Mouse (Mus musculus) heart, embryonic 10.5 days (tissue): Measurements from ENCODE around the gene Cd68. TPM values are rescaled to one million over a fixed set of nuclear protein-coding genes. Genes with fewer than 3 reads are reported as not detected.
"Not testable (repeated sequence)": the region's sequence is repeated elsewhere in the genome, so short reads cannot be mapped to it uniquely, and the experiment has no call there.

Source experiments
- DNase-seq: peaks from one replicate; pipeline ENCODE4 v3.0.0-alpha.2; 2017; ENCODE audit warnings: low spot score
- H3K27ac ChIP-seq: fragments of 300-500 bp; sonication (generic); 2 replicates; pipeline ENCODE4 v1.5.1; 2016; ENCODE audit warnings: mild to moderate bottlenecking
- H3K27me3 ChIP-seq: fragments of 300-500 bp; sonication (generic); 2 replicates; pipeline ENCODE4 v1.6.1; 2016; ENCODE audit warnings: mild to moderate bottlenecking; ENCODE audit not compliant: poor library complexity, insufficient read depth, severe bottlenecking
- H3K36me3 ChIP-seq: fragments of 300-500 bp; sonication (generic); 2 replicates; pipeline ENCODE4 v1.6.1; 2016; ENCODE audit warnings: mild to moderate bottlenecking, moderate library complexity
- H3K4me1 ChIP-seq: fragments of 300-500 bp; sonication (generic); 2 replicates; pipeline ENCODE4 v1.6.1; 2016; ENCODE audit warnings: mild to moderate bottlenecking
- H3K4me3 ChIP-seq: fragments of 300-500 bp; sonication (generic); 2 replicates; pipeline ENCODE4 v1.5.1; 2016; ENCODE audit warnings: mild to moderate bottlenecking, moderate library complexity
- H3K9me3 ChIP-seq: fragments of 300-500 bp; sonication (generic); 2 replicates; pipeline ENCODE4 v1.6.1; 2016; ENCODE audit warnings: mild to moderate bottlenecking, moderate library complexity
- WGBS: fragments of 180-500 bp; shearing (Covaris S2); methylation state at CpG from one replicate; pipeline ENCODE4 v1.1.7; 2016; 5-methylcytosine and 5-hydroxymethylcytosine counted together
- polyA plus RNA-seq: library from polyadenylated mRNA; unstranded; fragments of >200 nt; fragmentation: Nextera tagmentation; extraction: Ambion mirVana; gene quantifications from 2 replicates; pipeline ENCODE4 v1.2.1, GENCODE M21; 2016

Cd68 gene
- polyA plus RNA-seq, 1 experiment from 2014 or later, result 4.4 TPM

DNA sequence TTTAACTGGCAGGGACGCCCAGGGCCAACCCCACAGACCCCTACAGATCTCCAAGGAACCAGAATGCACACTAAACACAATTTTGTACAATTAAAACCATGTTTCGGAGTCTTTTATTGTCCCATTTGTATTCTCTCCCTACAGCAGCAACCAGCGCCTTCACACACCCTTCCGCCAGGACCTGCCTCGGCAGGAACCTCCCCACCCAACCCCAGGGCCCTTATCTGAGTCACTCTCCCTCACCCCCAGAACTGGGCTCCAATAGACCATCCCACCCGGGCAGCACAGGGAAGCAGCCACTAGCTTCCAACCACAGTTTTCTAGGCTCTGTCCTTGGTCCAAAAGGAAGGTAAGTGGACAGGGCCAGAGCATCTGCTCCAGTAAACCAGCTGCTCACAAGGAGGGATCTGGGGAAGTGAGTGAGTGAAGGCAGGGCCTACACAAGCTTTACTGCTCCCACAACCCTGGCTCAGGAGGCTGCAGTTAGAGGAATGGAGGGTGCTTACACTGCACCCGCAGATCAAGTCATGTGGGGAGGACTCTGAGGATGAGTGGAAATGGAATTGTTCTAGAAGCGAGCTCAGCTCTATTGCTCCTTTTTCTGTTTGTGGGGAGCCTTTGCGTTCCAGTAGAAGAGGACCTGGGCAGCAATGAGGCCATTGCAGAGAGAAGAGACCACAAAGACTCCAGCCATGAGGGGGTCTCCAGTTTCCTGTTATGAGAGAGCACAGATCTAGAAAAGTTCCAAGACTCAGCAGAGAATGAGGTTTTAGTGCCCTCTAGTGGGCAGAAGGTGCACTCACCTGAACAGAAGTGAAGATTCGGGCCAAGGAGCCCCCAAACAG lies 9.1 kb downstream of the Cd68 start:
- H3K36me3 ChIP-seq, result peaks cover 64% of the 10 kb centered on the region
- H3K27ac ChIP-seq, result peak overlapping the region; percentile 67; the same call in 1 of the 2 replicates
- peaks cover 46% of the 10 kb centered on the region for H3K4me1 ChIP-seq
- no peaks in the 10 kb centered on the region for H3K9me3 ChIP-seq
- 74% methylated on average over 10 of the region's 10 CpGs for WGBS
- H3K27me3 ChIP-seq, result no peaks in the 10 kb centered on the region
- H3K4me3 ChIP-seq, result no peak overlapping the region
- DNase-seq, result no peak

- no peak for DNase-seq
- peaks cover 38% of the 10 kb centered on the region for H3K4me1 ChIP-seq
- H3K27me3 ChIP-seq, result no peaks in the 10 kb centered on the region
- no peak overlapping the region for H3K27ac ChIP-seq
- WGBS, result 81% methylated on average over 5 of the region's 5 CpGs
- peaks cover 72% of the 10 kb centered on the region for H3K36me3 ChIP-seq
- no peak overlapping the region for H3K4me3 ChIP-seq
- H3K9me3 ChIP-seq, result no peaks in the 10 kb centered on the region
Measured at GRCm38 (mm10) chr11:69656065-69656455, 9.9 kb downstream of the Cd68 start.

DNA sequence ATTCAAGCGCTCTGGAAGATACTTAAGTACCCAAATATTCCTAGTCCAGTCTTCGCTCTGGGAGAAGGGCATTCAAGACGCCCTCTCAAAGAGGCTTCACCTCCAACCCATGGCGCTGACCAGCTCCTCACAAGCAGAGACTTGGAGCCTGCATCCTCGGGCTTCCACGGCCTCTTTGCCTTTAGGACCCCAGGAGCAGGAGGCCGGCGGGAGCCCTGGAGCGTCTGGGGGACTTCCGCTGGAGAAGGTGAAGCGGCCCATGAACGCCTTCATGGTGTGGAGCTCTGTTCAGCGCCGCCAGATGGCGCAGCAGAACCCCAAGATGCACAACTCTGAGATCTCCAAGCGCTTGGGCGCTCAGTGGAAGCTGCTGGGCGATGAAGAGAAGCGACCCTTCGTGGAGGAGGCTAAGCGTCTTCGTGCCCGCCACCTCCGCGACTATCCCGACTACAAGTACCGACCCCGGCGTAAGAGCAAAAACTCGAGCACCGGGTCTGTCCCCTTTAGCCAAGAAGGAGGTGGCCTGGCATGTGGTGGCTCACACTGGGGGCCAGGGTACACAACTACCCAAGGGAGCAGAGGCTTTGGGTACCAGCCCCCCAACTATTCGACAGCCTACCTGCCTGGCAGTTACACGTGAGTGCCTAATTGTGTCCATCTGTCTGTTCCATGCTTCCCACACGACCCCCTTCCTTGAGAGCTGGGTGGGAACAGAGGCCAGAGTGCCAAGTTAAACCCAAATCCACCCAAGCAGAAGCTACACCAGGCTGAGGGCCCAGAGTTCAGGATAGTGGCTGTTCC lies 10.5 kb downstream of the Cd68 start, which contains the start of gene Sox15:
TSS of gene Sox15 (plus strand) at position 51 of the 801 bp plus-strand sequence.
- Histone ChIP-seq H3K4me3 (peak within 1 kb of the TSS; percentile 13; the same call in 1 of the 2 replicates), H3K27me3 (no peaks in the 10 kb centered on the region), H3K4me1 (peaks cover 38% of the 10 kb centered on the region), H3K36me3 (peaks cover 78% of the 10 kb centered on the region), H3K27ac (peak within 1 kb of the TSS; percentile 59), H3K9me3 (no peaks in the 10 kb centered on the region)
- 24% methylated on average over 34 of the region's 34 CpGs for WGBS
- peak; percentile 89 for DNase-seq

DNA sequence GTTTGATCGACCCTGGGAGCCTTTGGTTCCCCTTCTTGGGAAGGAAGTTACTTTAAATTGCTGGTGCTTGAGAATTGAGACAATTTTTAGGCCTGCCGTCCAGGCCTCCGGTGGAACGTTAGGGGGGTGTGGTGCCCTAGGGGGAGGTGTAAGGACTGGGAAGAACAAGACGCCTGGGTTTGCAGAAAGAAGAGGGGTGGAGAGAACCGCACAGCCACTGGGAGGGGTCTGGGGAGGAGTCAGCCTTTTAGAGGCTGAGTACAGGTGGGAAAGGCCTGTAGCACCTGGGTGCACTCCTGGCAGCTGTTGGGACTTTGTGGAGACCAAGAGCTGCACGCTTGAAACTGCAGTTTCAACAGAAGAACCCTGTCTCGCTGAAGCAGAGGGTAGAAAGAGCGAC lies 11.2 kb downstream of the Cd68 start:
- Histone ChIP-seq H3K4me3 (peak overlapping the region; percentile 13; the same call in 1 of the 2 replicates), H3K4me1 (peaks cover 38% of the 10 kb centered on the region), H3K27ac (peak overlapping the region; percentile 59), H3K36me3 (peaks cover 85% of the 10 kb centered on the region), H3K27me3 (no peaks in the 10 kb centered on the region), H3K9me3 (no peaks in the 10 kb centered on the region)
- WGBS, result 39% methylated on average over 9 of the region's 9 CpGs
- DNase-seq, result no peak

DNA sequence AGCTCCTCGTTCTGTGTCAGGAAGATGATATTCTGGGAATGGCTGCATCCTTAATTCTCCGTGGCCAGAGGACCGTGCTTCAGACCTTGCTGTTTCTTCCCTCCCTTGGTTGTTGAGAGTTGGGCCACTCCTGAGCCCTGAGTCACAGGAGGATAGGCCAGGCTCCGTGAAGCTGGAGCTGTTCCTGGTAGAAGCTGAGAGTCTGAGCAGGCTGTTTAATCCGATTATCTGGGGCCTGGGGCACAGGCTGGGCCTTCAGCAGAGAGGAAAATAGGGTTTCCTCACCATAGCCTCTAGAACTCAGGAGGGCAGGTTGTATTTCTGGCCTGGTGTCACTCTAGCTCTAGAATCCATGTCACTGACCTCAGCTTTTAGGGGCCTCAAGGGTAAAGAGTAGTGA lies 12.6 kb downstream of the Cd68 start:
- H3K9me3 ChIP-seq, result no peaks in the 10 kb centered on the region

DNA sequence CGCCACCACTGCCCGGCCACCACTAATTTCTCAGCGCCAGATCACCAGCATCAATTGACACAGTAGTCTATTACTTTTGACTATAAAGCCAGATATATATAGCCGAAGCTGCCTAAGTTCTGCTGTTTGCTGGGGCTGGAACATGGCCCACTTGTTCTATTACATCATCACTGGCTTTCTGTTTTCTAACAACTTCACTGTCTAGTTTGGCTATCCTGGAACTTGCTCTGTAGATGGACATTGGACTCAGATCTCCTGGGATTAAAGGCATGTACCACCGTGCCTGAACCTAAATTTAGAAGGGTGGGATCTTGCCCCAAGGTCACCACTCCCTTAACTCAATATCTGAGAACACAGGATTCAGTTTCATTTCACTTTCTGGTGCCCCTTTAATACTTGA lies 20.1 kb downstream of the Cd68 start:
- H3K4me3 ChIP-seq, result no peak overlapping the region

More for the DNA sequence above, 12.6 kb downstream of the Cd68 start:
- Histone ChIP-seq H3K27me3 (no peaks in the 10 kb centered on the region), H3K4me1 (peaks cover 35% of the 10 kb centered on the region), H3K27ac (no peak overlapping the region), H3K36me3 (peaks cover 87% of the 10 kb centered on the region), H3K4me3 (no peak overlapping the region)
- WGBS, result 68% methylated on average over 5 of the region's 5 CpGs
- DNase-seq, result no peak

DNA sequence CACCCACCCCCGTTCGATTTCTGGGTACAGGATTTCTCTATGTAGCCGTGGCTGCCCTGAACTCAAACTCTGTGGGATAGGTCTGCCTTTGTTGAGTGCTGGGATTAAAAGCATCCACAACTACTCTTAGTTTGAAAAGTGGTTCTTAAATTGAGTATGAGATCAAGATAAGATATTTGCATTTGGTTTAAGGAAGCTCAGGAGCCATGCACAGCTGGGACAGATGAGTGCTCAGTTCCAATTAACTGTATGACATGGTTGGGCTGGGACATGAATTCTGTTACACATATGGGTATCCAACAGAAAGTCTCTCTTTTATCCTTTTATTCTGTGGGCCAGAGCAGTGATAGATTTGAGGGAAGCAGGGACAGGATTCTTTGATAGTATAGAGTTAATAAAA lies 30.5 kb downstream of the Cd68 start:
- no peak overlapping the region for H3K4me3 ChIP-seq
- H3K27ac ChIP-seq, result no peak overlapping the region
- no peaks in the 10 kb centered on the region for H3K27me3 ChIP-seq
- peaks cover 29% of the 10 kb centered on the region for H3K4me1 ChIP-seq
- DNase-seq, result no peak
- 89% methylated on average over 3 of the region's 3 CpGs for WGBS
- no peaks in the 10 kb centered on the region for H3K9me3 ChIP-seq
- H3K36me3 ChIP-seq, result peaks cover 33% of the 10 kb centered on the region

More for the DNA sequence above, 20.1 kb downstream of the Cd68 start:
- no peaks in the 10 kb centered on the region for H3K4me1 ChIP-seq
- no peak for DNase-seq
- 88% methylated on average over 5 of the region's 5 CpGs for WGBS
- H3K36me3 ChIP-seq, result peaks cover 97% of the 10 kb centered on the region
- H3K27ac ChIP-seq, result no peak overlapping the region
- no peaks in the 10 kb centered on the region for H3K27me3 ChIP-seq
- no peaks in the 10 kb centered on the region for H3K9me3 ChIP-seq

DNA sequence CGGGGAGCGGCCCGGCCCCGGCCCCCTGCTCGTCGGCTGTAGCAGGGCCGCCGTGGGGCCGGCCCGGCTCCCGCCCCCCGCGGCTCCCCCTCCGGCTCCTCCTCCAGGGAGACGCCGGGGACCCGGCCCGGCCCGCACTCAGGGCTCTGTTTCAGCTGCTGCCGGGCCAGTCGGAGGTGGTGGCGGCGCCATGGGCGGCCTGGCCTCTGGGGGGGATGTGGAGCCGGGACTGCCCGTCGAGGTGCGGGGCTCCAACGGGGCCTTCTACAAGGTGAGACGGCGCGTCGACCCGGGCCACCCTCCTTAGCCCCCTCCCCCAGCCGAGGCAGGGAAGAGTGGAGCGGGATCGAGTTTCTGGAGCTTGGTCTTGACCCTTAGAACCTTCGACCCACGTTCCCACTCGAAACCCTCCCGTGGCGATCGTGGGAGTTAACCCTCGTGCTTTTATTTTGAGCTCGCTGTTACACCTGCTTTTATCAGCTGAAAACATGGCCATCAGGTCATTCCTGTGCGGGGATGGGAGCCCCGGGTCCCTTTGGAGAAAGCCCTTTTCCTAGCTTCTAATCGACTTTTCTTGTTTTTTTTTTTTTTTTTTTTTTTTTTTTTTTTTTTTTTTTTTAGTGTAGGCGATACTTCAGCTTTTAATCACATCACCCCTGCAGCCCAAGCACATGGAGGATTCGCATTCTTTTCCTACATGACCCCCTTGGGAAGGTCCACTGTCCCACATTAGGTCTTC lies 32.7 kb downstream of the Cd68 start:
- 1% methylated on average over 50 of the region's 50 CpGs for WGBS
- no peaks in the 10 kb centered on the region for H3K27me3 ChIP-seq
- peaks cover 15% of the 10 kb centered on the region for H3K36me3 ChIP-seq
- H3K4me1 ChIP-seq, result peaks cover 29% of the 10 kb centered on the region
- H3K4me3 ChIP-seq, result peak overlapping the region; percentile 99
- H3K9me3 ChIP-seq, result no peaks in the 10 kb centered on the region
- DNase-seq, result peak; percentile 89
- peak overlapping the region; percentile 98 for H3K27ac ChIP-seq

- peaks cover 10% of the 10 kb centered on the region for H3K36me3 ChIP-seq
- H3K27me3 ChIP-seq, result no peaks in the 10 kb centered on the region
- H3K27ac ChIP-seq, result peak within 1 kb of the TSS; percentile 98
- WGBS, result under 1% methylated on average over 55 of the region's 56 CpGs
- H3K9me3 ChIP-seq, result no peaks in the 10 kb centered on the region
- DNase-seq, result peak; percentile 100
- H3K4me1 ChIP-seq, result peaks cover 29% of the 10 kb centered on the region
- peak within 1 kb of the TSS; percentile 99 for H3K4me3 ChIP-seq
Measured at GRCm38 (mm10) chr11:69632284-69633089, 33.5 kb downstream of the Cd68 start, which contains the start of gene Fxr2. Gene Fxr2 (plus strand): TSS chr11:69632990.

- H3K27me3 ChIP-seq, result no peaks in the 10 kb centered on the region
- 69% methylated on average over 1 of the region's 1 CpGs for WGBS
- no peak for DNase-seq
- H3K27ac ChIP-seq, result no peak overlapping the region
- H3K4me1 ChIP-seq, result peaks cover 16% of the 10 kb centered on the region
- H3K4me3 ChIP-seq, result no peak overlapping the region
- H3K36me3 ChIP-seq, result no peaks in the 10 kb centered on the region
- H3K9me3 ChIP-seq, result no peaks in the 10 kb centered on the region
Measured at GRCm38 (mm10) chr11:69629802-69630201, 36.2 kb downstream of the Cd68 start.

DNA sequence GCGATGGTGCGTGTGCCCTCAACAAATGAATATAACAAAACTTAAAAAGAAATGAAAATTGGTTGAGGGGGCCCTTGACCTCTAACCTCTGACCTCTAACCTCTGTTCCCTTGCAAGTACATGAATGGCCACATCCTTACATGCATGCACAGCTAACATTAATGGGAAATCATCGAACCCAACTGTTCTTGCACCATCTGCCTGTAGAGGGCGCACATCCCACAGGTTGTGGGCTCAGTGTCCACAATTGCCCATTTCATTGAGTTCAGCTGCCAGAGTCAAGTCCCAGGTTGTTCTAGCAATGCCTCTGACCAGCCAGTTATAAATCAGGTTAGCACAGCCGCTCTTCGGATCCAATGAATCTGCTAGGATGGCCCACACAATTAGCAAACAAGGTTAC lies 37.7 kb downstream of the Cd68 start:
- Histone ChIP-seq H3K4me1 (0 out of 2 replicates have a peak, but pooled peaks cover 4% of the 10 kb centered on the region), H3K9me3 (no peaks in the 10 kb centered on the region), H3K27ac (no peak overlapping the region), H3K27me3 (no peaks in the 10 kb centered on the region), H3K36me3 (no peaks in the 10 kb centered on the region), H3K4me3 (no peak overlapping the region)
- peak; percentile 92 for DNase-seq
- 36% methylated on average over 6 of the region's 6 CpGs for WGBS

GRCm38 (mm10) chr11:69624339-69624738 lies 41.6 kb downstream of the Cd68 start:
- H3K27me3 ChIP-seq, H3K36me3 ChIP-seq, DNase-seq, H3K4me3 ChIP-seq, H3K9me3 ChIP-seq, H3K27ac ChIP-seq: not testable (repeated sequence)
- peaks cover 22% of the 10 kb centered on the region for H3K4me1 ChIP-seq
- 85% methylated on average over 2 of the region's 2 CpGs for WGBS
